Mouse (Mus musculus) stomach, embryonic 14.5 days (tissue): ENCODE data around the gene Siglecf. TPM values are rescaled to one million over a fixed set of nuclear protein-coding genes. Genes with fewer than 3 reads are reported as not detected.

Experiments
- ATAC-seq: fragments of 200-750 bp; cut with Nextera tagmentation; 2 replicates; pipeline ENCODE4 v1.8.0; 2017; ENCODE audit warnings: low read depth, moderate TSS enrichment; ENCODE audit not compliant: insufficient number of reproducible peaks, insufficient read depth, low FRiP score
- H3K27ac ChIP-seq: fragments of 300-500 bp; sonication (generic); 2 replicates; pipeline ENCODE4 v1.5.1; 2014; ENCODE audit warnings: mild to moderate bottlenecking, low read length, moderate library complexity, mixed read lengths
- H3K27me3 ChIP-seq: fragments of 300-500 bp; sonication (generic); 2 replicates; pipeline ENCODE4 v1.6.1; 2014; ENCODE audit warnings: low read length, control low read depth, mixed read lengths; ENCODE audit not compliant: control insufficient read depth, insufficient read depth
- H3K36me3 ChIP-seq: fragments of 300-500 bp; sonication (generic); 2 replicates; pipeline ENCODE4 v1.6.1; 2014; ENCODE audit warnings: mild to moderate bottlenecking, control low read depth, low read length, moderate library complexity, mixed read lengths; ENCODE audit not compliant: control insufficient read depth, insufficient read depth
- H3K4me1 ChIP-seq: fragments of 300-500 bp; sonication (generic); 2 replicates; pipeline ENCODE4 v1.6.1; 2014; ENCODE audit warnings: low read length, control low read depth, mixed read lengths; ENCODE audit not compliant: control insufficient read depth, insufficient read depth
- H3K4me2 ChIP-seq: fragments of 300-500 bp; sonication (generic); replicated peaks from 2 replicates; pipeline ENCODE4 v1.6.1; 2014; ENCODE audit warnings: low read depth, low read length, control low read depth
- H3K4me3 ChIP-seq: fragments of 300-500 bp; sonication (generic); 2 replicates; pipeline ENCODE4 v1.5.1; 2014; ENCODE audit warnings: low read depth, low read length, control low read depth
- H3K9ac ChIP-seq: fragments of 300-500 bp; sonication (generic); replicated peaks from 2 replicates; pipeline ENCODE4 v1.6.1; 2014; ENCODE audit warnings: low read depth, mild to moderate bottlenecking, control low read depth, low read length, moderate library complexity, mixed read lengths
- H3K9me3 ChIP-seq: fragments of 300-500 bp; sonication (generic); 2 replicates; pipeline ENCODE4 v1.6.1; 2016; ENCODE audit warnings: low read depth, low read length, control low read depth; ENCODE audit not compliant: control insufficient read depth
- WGBS: fragments of 180-500 bp; shearing (Covaris S2); extraction: QIAGEN DNeasy Blood & Tissue Kit; methylation state at CpG from one replicate; pipeline ENCODE4 v1.1.7; 2014; 5-methylcytosine and 5-hydroxymethylcytosine counted together
- polyA plus RNA-seq: library from polyadenylated mRNA; unstranded; fragments of >200 nt; fragmentation: Nextera tagmentation; extraction: Ambion mirVana; gene quantifications from 2 replicates; pipeline ENCODE4 v1.2.1, GENCODE M21; 2014

Siglecf gene
- polyA plus RNA-seq, 1 experiment from 2014 or later = not detected

DNA sequence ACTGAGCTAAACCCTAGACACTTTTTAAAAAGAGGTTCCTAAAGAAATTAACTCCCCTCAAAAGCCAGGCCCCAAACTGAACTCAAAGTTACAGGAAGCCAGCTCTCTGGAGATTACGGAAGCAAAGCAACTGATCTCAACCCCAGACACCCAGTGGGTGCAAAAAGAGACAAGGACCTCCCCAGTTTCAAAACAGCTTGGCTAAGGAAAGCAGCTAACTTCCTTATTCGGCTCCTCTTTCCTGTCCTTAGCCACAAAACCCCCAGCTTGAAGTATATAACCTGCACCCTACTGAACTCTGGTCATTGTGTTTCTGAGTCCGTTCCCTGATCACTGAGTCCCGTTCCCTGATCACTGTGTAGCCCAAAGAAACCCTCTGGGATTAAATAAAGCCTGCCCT, 2.0 kb downstream of the Siglecf start:
- Histone ChIP-seq H3K4me3 (no peak overlapping the region), H3K9ac (no peak overlapping the region), H3K36me3 (no peaks in the 10 kb centered on the region), H3K27ac (no peak overlapping the region), H3K9me3 (no peaks in the 10 kb centered on the region), H3K27me3 (no peaks in the 10 kb centered on the region), H3K4me1 (no peaks in the 10 kb centered on the region), H3K4me2 (no peak overlapping the region)
- 73% methylated on average over 4 of the region's 4 CpGs for WGBS
- no peak for ATAC-seq

- WGBS = 78% methylated on average over 4 of the region's 4 CpGs
- Histone ChIP-seq H3K9ac (no peak overlapping the region), H3K9me3 (no peaks in the 10 kb centered on the region), H3K27me3 (no peaks in the 10 kb centered on the region), H3K36me3 (no peaks in the 10 kb centered on the region), H3K4me3 (no peak overlapping the region), H3K4me2 (no peak overlapping the region), H3K27ac (no peak overlapping the region), H3K4me1 (no peaks in the 10 kb centered on the region)
- ATAC-seq = no peak
These were observed 2.6 kb downstream of the Siglecf start for GRCm38 (mm10) chr7:43353758-43354157.

DNA sequence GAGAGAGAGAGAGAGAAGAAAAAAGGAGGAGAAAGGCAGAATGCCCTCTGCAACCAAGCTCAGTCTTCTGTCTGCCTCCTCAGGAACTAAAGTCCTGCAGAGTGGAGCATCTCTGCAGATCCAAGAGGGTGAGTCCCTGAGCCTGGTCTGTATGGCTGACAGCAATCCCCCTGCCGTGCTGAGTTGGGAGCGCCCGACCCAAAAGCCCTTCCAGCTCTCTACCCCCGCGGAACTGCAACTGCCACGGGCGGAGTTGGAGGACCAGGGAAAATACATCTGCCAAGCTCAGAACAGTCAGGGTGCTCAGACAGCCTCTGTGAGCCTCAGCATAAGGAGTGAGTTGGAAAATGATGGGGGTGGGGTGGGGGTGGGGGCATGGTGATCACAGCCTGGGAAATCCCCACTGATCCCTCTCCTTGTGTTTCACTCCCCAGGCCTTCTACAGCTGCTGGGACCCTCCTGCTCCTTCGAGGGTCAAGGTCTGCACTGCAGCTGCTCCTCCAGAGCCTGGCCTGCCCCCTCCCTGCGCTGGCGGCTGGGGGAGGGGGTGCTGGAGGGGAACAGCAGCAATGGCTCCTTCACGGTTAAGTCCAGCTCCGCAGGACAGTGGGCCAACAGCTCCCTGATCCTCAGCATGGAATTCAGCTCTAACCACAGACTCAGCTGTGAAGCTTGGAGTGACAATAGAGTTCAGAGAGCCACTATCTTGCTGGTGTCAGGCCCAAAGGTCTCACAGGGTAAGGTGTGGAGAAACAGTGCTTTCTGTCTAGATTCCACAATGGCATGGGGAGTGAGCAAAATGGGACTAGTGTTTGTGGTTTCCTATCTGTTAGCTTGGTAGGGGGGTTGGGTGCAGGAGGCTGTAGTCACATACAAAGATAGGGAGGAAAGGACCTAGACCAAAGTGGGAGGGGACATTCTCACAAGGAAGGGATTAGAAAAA, 4.0 kb downstream of the Siglecf start:
- WGBS = 13% methylated on average over 12 of the region's 12 CpGs
- H3K4me2 ChIP-seq = no peak overlapping the region

DNA sequence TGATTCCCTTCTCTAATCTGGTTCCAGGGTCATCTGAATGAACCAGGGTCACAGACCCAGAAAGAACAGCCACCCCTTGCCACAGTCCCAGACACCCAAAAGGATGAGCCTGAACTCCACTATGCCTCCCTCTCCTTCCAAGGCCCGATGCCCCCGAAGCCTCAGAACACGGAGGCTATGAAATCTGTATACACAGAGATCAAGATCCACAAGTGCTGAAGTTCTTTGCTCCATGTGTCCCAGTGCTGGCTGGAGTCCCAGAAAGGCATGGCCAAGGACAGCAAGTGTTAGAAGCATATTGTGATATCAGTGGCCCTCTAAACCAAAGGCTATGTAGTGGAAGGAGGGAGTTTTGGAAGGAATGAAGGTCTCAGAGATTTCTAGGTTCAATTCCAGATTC, 7.4 kb downstream of the Siglecf start:
- ATAC-seq = no peak
- 92% methylated on average over 3 of the region's 3 CpGs for WGBS
- H3K9me3 ChIP-seq = no peaks in the 10 kb centered on the region
- no peaks in the 10 kb centered on the region for H3K4me1 ChIP-seq
- H3K27me3 ChIP-seq = no peaks in the 10 kb centered on the region
- no peak overlapping the region for H3K9ac ChIP-seq
- no peak overlapping the region for H3K4me3 ChIP-seq
- H3K36me3 ChIP-seq = no peaks in the 10 kb centered on the region
- no peak overlapping the region for H3K4me2 ChIP-seq
- no peak overlapping the region for H3K27ac ChIP-seq

More for the DNA sequence above, 4.0 kb downstream of the Siglecf start:
- ATAC-seq = peak; percentile 53; the same call in 1 of the 2 replicates
- H3K36me3 ChIP-seq = no peaks in the 10 kb centered on the region
- H3K9ac ChIP-seq = no peak overlapping the region
- H3K27ac ChIP-seq = no peak overlapping the region
- no peaks in the 10 kb centered on the region for H3K4me1 ChIP-seq
- no peaks in the 10 kb centered on the region for H3K27me3 ChIP-seq
- H3K9me3 ChIP-seq = no peaks in the 10 kb centered on the region
- no peak overlapping the region for H3K4me3 ChIP-seq

DNA sequence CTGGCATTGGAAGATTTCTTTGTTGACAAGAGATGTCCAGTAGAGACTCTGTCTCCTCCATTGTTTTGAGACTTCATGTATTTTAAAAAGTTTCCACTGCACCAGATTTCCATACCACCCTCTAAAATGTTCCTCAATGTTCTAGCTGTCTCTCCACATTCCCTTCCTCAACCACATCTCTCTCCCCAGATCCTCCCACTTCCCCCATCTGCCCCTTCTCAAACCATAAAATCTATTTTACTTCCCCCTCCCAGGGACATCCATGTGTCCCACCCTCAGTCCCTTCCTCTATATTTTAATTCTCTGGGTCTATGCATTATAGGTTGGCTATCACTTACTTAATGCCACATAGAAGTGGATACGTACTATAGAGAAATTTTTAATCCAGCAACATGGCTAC, 10.3 kb downstream of the Siglecf start:
- ATAC-seq = no peak
- Histone ChIP-seq H3K36me3 (no peaks in the 10 kb centered on the region), H3K4me3 (no peak overlapping the region), H3K27me3 (no peaks in the 10 kb centered on the region), H3K4me1 (no peaks in the 10 kb centered on the region), H3K9me3 (no peaks in the 10 kb centered on the region), H3K4me2 (no peak overlapping the region), H3K27ac (no peak overlapping the region), H3K9ac (no peak overlapping the region)
- 89% methylated on average over 1 of the region's 1 CpGs for WGBS

- Histone ChIP-seq H3K4me3 (no peak overlapping the region), H3K27me3 (no peaks in the 10 kb centered on the region), H3K9ac (no peak overlapping the region), H3K4me2 (no peak overlapping the region), H3K27ac (no peak overlapping the region), H3K36me3 (no peaks in the 10 kb centered on the region), H3K9me3 (no peaks in the 10 kb centered on the region), H3K4me1 (no peaks in the 10 kb centered on the region)
- WGBS = 79% methylated on average over 4 of the region's 4 CpGs
- ATAC-seq = no peak
These were observed 10.9 kb downstream of the Siglecf start for GRCm38 (mm10) chr7:43362021-43362420.

- ATAC-seq = no peak
- Histone ChIP-seq H3K4me2 (no peak overlapping the region), H3K27ac (no peak overlapping the region), H3K9ac (no peak overlapping the region), H3K36me3 (no peaks in the 10 kb centered on the region), H3K4me3 (no peak overlapping the region), H3K9me3 (no peaks in the 10 kb centered on the region), H3K27me3 (no peaks in the 10 kb centered on the region), H3K4me1 (no peaks in the 10 kb centered on the region)
- 16% methylated on average over 5 of the region's 5 CpGs for WGBS
These were observed 27.1 kb downstream of the Siglecf start for GRCm38 (mm10) chr7:43378226-43378625.

GRCm38 (mm10) chr7:43392349-43393121, 41.4 kb downstream of the Siglecf start:
- no peaks in the 10 kb centered on the region for H3K36me3 ChIP-seq
- 76% methylated on average over 8 of the region's 8 CpGs for WGBS
- H3K4me1 ChIP-seq = no peaks in the 10 kb centered on the region
- no peak for ATAC-seq
- H3K9ac ChIP-seq = no peak overlapping the region
- no peaks in the 10 kb centered on the region for H3K27me3 ChIP-seq
- H3K4me2 ChIP-seq = no peak overlapping the region
- no peaks in the 10 kb centered on the region for H3K9me3 ChIP-seq
- H3K4me3 ChIP-seq = no peak overlapping the region
- no peak overlapping the region for H3K27ac ChIP-seq
